Mouse (Mus musculus) spleen, postnatal 10 days (tissue): ENCODE results near the gene Rnf114.

Experiments used
- DNase-seq, 2 experiments: peaks; one replicate each; pipeline ENCODE4 v3.0.0; 2021 to 2022; ENCODE audit warnings: low spot score in 2 of 2

Rnf114 gene

GRCm38 (mm10) chr2:167474218-167474617, 18.2 kb upstream of the Rnf114 start:
- DNase-seq, result no peak

GRCm38 (mm10) chr2:167475596-167475995, 16.8 kb upstream of the Rnf114 start:
- no peak for DNase-seq

GRCm38 (mm10) chr2:167476200-167476688, 16.2 kb upstream of the Rnf114 start:
- peak in 1 of 2 experiments; percentile 38 for DNase-seq

GRCm38 (mm10) chr2:167476762-167477161, 15.7 kb upstream of the Rnf114 start:
- DNase-seq, result no peak

GRCm38 (mm10) chr2:167478128-167478527, 14.3 kb upstream of the Rnf114 start:
- DNase-seq, result no peak

- no peak for DNase-seq
Observed at GRCm38 (mm10) chr2:167479501-167479900, 12.9 kb upstream of the Rnf114 start.

- DNase-seq, result no peak
Observed at GRCm38 (mm10) chr2:167482681-167483080, 9.8 kb upstream of the Rnf114 start.

GRCm38 (mm10) chr2:167483081-167483826, 9.2 kb upstream of the Rnf114 start:
- no peak for DNase-seq

GRCm38 (mm10) chr2:167483827-167484410, 8.5 kb upstream of the Rnf114 start:
- DNase-seq, result no peak

- DNase-seq, result no peak
Observed at GRCm38 (mm10) chr2:167484932-167485331, 7.5 kb upstream of the Rnf114 start.

GRCm38 (mm10) chr2:167485501-167486377, 6.7 kb upstream of the Rnf114 start:
- no peak for DNase-seq

- no peak for DNase-seq
Observed at GRCm38 (mm10) chr2:167486573-167486972, 5.9 kb upstream of the Rnf114 start.

- no peak for DNase-seq
Observed at GRCm38 (mm10) chr2:167487551-167487950, 4.9 kb upstream of the Rnf114 start.

- DNase-seq, result no peak
Observed at GRCm38 (mm10) chr2:167487994-167488393, 4.5 kb upstream of the Rnf114 start.

GRCm38 (mm10) chr2:167490813-167491525, 1.5 kb upstream of the Rnf114 start:
- DNase-seq, result no peak

- DNase-seq, result peak; percentile 96
Observed at GRCm38 (mm10) chr2:167492713-167493636, 530 bp downstream of the Rnf114 start, which contains the start of gene Spata2. Gene Spata2 (minus strand): TSS chr2:167492887.

- DNase-seq, result no peak
Observed at GRCm38 (mm10) chr2:167496437-167496836, 4.0 kb downstream of the Rnf114 start.

- DNase-seq, result peak; percentile 60 to 79
Observed at GRCm38 (mm10) chr2:167497272-167497671, 4.8 kb downstream of the Rnf114 start.

GRCm38 (mm10) chr2:167502554-167503252, 10.3 kb downstream of the Rnf114 start:
- DNase-seq, result no peak
